Mouse (Mus musculus): Measurements from ENCODE around the gene Kcnma1. TPM values are rescaled to one million over a fixed set of nuclear protein-coding genes. Genes with fewer than 3 reads are reported as not detected.

Kcnma1 gene
- polyA plus RNA-seq, 1 experiment: 75.1 TPM

- Histone ChIP-seq H3K4me1 (ENCODE audit: control insufficient read depth, insufficient read depth, low read length) (peaks cover 6% of the 10 kb centered on the region), H3K4me3 (ENCODE audit: insufficient read depth, low read depth, low read length) (no peak overlapping the region), H3K27ac (ENCODE audit: insufficient read depth, low read depth, low read length) (no peak overlapping the region)
- WGBS: 92% methylated on average over 4 of the region's 4 CpGs
- TF ChIP-seq CTCF (IDR thresholded peaks at IDR 0.05; ENCODE audit: insufficient read depth, low read depth, low read length) (no peak), POLR2A (IDR thresholded peaks at IDR 0.05; ENCODE audit: insufficient read depth, low read depth, low read length) (no peak)
Observed at GRCm38 (mm10) chr14:23857034-23857433, 157.3 kb downstream of the Kcnma1 start.

GRCm38 (mm10) chr14:23854946-23855345 lies 159.3 kb downstream of the Kcnma1 start:
- H3K27ac ChIP-seq (ENCODE audit: insufficient read depth, low read depth, low read length): no peak overlapping the region
- peaks cover 8% of the 10 kb centered on the region for H3K4me1 ChIP-seq (ENCODE audit: control insufficient read depth, insufficient read depth, low read length)
- WGBS: 58% methylated on average over 2 of the region's 2 CpGs
- TF ChIP-seq CTCF (IDR thresholded peaks at IDR 0.05; ENCODE audit: insufficient read depth, low read depth, low read length) (no peak), POLR2A (IDR thresholded peaks at IDR 0.05; ENCODE audit: insufficient read depth, low read depth, low read length) (no peak)
- no peak overlapping the region for H3K4me3 ChIP-seq (ENCODE audit: insufficient read depth, low read depth, low read length)

- H3K27ac ChIP-seq (ENCODE audit: insufficient read depth, low read depth, low read length): peak overlapping the region; percentile 39
- no peak for TF ChIP-seq CTCF (IDR thresholded peaks at IDR 0.05; ENCODE audit: insufficient read depth, low read depth, low read length)
- no peak for TF ChIP-seq POLR2A (IDR thresholded peaks at IDR 0.05; ENCODE audit: insufficient read depth, low read depth, low read length)
- 32% methylated on average over 6 of the region's 6 CpGs for WGBS
Observed at GRCm38 (mm10) chr14:23848529-23849141, 165.7 kb downstream of the Kcnma1 start.

GRCm38 (mm10) chr14:23846706-23847105 lies 167.6 kb downstream of the Kcnma1 start:
- WGBS: 72% methylated on average over 4 of the region's 4 CpGs
- no peak overlapping the region for H3K4me3 ChIP-seq (ENCODE audit: insufficient read depth, low read depth, low read length)
- no peak for TF ChIP-seq POLR2A (IDR thresholded peaks at IDR 0.05; ENCODE audit: insufficient read depth, low read depth, low read length)
- no peak for TF ChIP-seq CTCF (IDR thresholded peaks at IDR 0.05; ENCODE audit: insufficient read depth, low read depth, low read length)
- H3K27ac ChIP-seq (ENCODE audit: insufficient read depth, low read depth, low read length): no peak overlapping the region
- peaks cover 13% of the 10 kb centered on the region for H3K4me1 ChIP-seq (ENCODE audit: control insufficient read depth, insufficient read depth, low read length)

More at GRCm38 (mm10) chr14:23848529-23849141, 165.7 kb downstream of the Kcnma1 start:
- Histone ChIP-seq H3K4me3 (ENCODE audit: insufficient read depth, low read depth, low read length) (no peak overlapping the region), H3K4me1 (ENCODE audit: control insufficient read depth, insufficient read depth, low read length) (peaks cover 15% of the 10 kb centered on the region)

- Histone ChIP-seq H3K4me3 (ENCODE audit: insufficient read depth, low read depth, low read length) (no peak overlapping the region), H3K27ac (ENCODE audit: insufficient read depth, low read depth, low read length) (0 out of 2 replicates have a peak overlapping the region, but pooled peaks have one; percentile 10), H3K4me1 (ENCODE audit: control insufficient read depth, insufficient read depth, low read length) (peaks cover 17% of the 10 kb centered on the region)
- TF ChIP-seq POLR2A (IDR thresholded peaks at IDR 0.05; ENCODE audit: insufficient read depth, low read depth, low read length): no peak
- no peak for TF ChIP-seq CTCF (IDR thresholded peaks at IDR 0.05; ENCODE audit: insufficient read depth, low read depth, low read length)
- WGBS: 57% methylated on average over 3 of the region's 3 CpGs
Observed at GRCm38 (mm10) chr14:23842025-23842424, 172.3 kb downstream of the Kcnma1 start.

GRCm38 (mm10) chr14:23839613-23840012 lies 174.7 kb downstream of the Kcnma1 start:
- Histone ChIP-seq H3K27ac (ENCODE audit: insufficient read depth, low read depth, low read length) (peak overlapping the region; percentile 18; the same call in 1 of the 2 replicates), H3K4me3 (ENCODE audit: insufficient read depth, low read depth, low read length) (no peak overlapping the region), H3K4me1 (ENCODE audit: control insufficient read depth, insufficient read depth, low read length) (peaks cover 29% of the 10 kb centered on the region)
- TF ChIP-seq POLR2A (IDR thresholded peaks at IDR 0.05; ENCODE audit: insufficient read depth, low read depth, low read length): no peak
- no peak for TF ChIP-seq CTCF (IDR thresholded peaks at IDR 0.05; ENCODE audit: insufficient read depth, low read depth, low read length)
- 86% methylated on average over 5 of the region's 5 CpGs for WGBS

- H3K27ac ChIP-seq (ENCODE audit: insufficient read depth, low read depth, low read length): no peak overlapping the region
- WGBS: 67% methylated on average over 10 of the region's 10 CpGs
- no peak for TF ChIP-seq POLR2A (IDR thresholded peaks at IDR 0.05; ENCODE audit: insufficient read depth, low read depth, low read length)
- no peak for TF ChIP-seq CTCF (IDR thresholded peaks at IDR 0.05; ENCODE audit: insufficient read depth, low read depth, low read length)
- H3K4me3 ChIP-seq (ENCODE audit: insufficient read depth, low read depth, low read length): no peak overlapping the region
- H3K4me1 ChIP-seq (ENCODE audit: control insufficient read depth, insufficient read depth, low read length): peaks cover 33% of the 10 kb centered on the region
Observed at GRCm38 (mm10) chr14:23835387-23836111, 178.7 kb downstream of the Kcnma1 start.

GRCm38 (mm10) chr14:23831284-23831683 lies 183.0 kb downstream of the Kcnma1 start:
- Histone ChIP-seq H3K4me3 (ENCODE audit: insufficient read depth, low read depth, low read length) (no peak overlapping the region), H3K4me1 (ENCODE audit: control insufficient read depth, insufficient read depth, low read length) (peaks cover 13% of the 10 kb centered on the region), H3K27ac (ENCODE audit: insufficient read depth, low read depth, low read length) (no peak overlapping the region)
- no peak for TF ChIP-seq CTCF (IDR thresholded peaks at IDR 0.05; ENCODE audit: insufficient read depth, low read depth, low read length)
- TF ChIP-seq POLR2A (IDR thresholded peaks at IDR 0.05; ENCODE audit: insufficient read depth, low read depth, low read length): no peak
- 50% methylated on average over 5 of the region's 5 CpGs for WGBS

- Histone ChIP-seq H3K27ac (ENCODE audit: insufficient read depth, low read depth, low read length) (no peak overlapping the region), H3K4me1 (ENCODE audit: control insufficient read depth, insufficient read depth, low read length) (peaks cover 9% of the 10 kb centered on the region), H3K4me3 (ENCODE audit: insufficient read depth, low read depth, low read length) (no peak overlapping the region)
- WGBS: 51% methylated on average over 4 of the region's 4 CpGs
- TF ChIP-seq CTCF (IDR thresholded peaks at IDR 0.05; ENCODE audit: insufficient read depth, low read depth, low read length): no peak
- TF ChIP-seq POLR2A (IDR thresholded peaks at IDR 0.05; ENCODE audit: insufficient read depth, low read depth, low read length): no peak
Observed at GRCm38 (mm10) chr14:23830316-23830715, 184.0 kb downstream of the Kcnma1 start.

All from olfactory bulb, adult 2 months (tissue).